Mouse (Mus musculus): ENCODE results near the gene Gm49369.
"Not testable (repeated sequence)": the region's sequence is repeated elsewhere in the genome, so short reads cannot be mapped to it uniquely, and the experiment has no call there.

Gm49369 gene

DNA sequence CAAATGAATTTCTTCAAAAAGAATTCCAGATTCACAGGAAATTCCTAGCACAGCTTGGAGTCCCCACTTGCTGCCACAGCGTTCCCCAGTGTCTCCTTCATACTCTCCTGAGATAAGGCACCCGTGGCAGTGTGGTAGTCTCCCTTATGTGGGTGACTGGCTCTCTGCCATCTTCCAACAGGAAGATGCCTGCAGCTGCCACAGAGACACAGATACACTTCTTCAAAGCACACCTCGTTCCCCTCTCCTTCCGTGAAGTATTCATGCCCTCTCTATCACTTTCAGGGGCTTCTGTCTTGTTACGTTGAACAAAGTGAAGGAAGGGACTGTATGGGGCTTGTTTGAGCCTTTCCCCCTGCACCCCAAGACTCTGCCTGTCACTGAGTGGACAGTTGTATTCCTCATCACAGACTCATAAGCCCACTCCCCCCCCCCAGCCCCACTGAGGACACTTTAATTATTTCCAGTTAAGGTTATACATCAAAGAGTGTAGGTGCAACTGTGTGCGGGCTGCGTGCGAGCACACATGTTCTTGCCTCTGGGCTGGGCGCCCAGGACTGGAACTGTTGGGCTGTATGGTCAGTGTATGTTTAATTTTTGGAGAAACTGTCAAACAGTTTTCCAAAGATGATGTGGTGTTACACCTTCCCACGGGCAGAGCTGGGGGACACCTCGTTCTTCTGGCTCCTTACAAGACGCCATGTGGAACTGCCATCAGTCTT lies 58.9 kb downstream of the Gm49369 start:
- DNase-seq = no peak

DNA sequence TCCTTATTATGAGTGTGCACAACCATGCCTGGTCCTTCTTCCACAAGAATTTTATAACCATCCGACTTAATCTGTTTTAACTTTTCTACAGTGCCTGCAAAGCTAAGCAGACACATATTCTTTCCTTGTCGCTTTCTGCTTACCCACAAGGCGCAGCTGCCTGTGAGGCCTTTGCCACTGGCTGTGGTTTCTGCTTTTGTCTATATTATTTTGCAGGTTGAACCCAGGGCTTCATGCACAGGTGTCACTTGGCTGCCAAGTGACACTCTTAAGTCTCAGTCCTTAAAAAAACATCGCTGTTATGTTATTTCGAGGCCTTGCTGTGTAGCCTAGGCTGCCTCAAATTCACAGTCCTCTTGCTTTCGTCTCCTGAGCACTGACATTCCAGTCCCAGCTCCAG lies 59.8 kb downstream of the Gm49369 start:
- no peak for DNase-seq

DNA sequence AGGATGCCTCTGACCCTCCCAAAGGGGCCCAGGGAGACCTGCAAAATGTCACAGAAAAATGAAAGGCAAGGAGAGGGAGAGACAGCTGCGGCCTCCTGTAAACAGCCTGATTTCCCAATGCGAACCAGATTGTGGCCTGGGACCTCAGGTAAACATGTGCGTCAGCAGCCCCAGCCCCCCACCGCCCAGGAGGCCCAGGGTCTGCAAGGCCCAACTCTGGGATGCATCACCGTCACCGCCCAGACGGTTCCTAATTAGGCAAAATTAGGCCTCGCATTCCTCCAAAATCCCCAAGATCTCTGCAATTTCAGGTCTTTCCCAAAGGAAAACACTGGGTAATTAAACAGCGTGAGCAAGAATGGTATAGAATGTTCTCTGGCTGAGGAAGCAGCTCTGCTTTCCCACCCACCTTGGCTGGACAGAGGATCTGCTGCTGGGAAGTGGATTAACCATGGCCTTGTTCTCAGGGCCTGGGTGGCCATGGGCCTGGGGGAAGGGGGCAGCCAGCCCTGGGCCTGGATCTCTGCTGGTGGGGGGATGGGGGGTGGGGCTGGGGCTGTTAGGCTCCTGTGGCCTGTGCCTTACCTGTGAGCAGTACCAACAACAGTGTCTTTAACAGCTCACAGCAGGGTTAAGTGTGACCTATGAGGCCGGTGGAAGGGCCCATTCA lies 60.7 kb downstream of the Gm49369 start:
- not testable (repeated sequence) for DNase-seq
